Mouse (Mus musculus): Measurements from ENCODE around the gene Col27a1. TPM values are rescaled to one million over a fixed set of nuclear protein-coding genes. Genes with fewer than 3 reads are reported as not detected.

Col27a1 gene
- 0.66 TPM for polyA plus RNA-seq (2017; shearing (Covaris generic))

DNA sequence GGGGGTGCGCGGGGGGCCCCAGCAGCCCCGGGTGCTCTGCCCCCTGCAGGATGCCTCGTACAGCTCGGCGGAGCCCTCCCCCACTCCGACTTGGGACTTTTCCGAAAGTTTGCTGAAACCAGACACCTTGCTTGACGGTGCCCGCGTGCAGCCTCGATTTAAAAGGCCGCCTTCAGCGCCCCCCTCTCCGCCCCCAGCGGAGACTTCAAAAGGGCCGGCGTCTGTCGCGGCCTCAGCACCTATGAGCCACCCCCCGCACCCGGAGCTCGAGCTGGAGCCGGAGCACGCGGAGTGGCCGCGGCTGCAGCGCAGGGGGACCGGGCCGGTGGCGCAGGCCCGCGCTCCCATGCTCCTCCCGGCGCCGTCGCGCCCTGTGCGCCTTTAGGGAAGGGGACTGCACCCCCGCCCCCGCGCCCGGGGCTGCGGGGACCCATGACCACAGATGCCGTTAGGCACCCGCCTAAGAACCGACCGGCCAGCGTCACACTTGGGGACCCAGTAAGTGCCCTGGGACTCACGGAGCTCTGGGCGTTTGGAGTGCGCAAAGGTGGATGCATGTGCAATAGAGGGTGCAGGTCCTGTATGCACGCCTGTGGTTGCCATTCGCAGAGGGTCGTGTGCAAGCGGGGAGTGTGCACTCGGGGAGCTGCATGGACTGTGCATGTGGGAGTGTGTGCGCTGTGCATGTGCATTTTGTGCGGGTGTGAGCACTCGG lies at the start of gene Col27a1:
Gene Col27a1, plus strand, starts transcription at position 98 of the 715 bp plus-strand sequence.

GRCm38 (mm10) chr4:63171969-63172685 lies 41.7 kb upstream of the Col27a1 start, which contains the start of gene Kif12:
Gene Kif12 (minus strand): TSS chr4:63172131.

GRCm38 (mm10) chr4:63344295-63344694 lies 130.5 kb downstream of the Col27a1 start, which contains the start of gene Orm1:
Gene Orm1 (plus strand): TSS chr4:63344560.

GRCm38 (mm10) chr4:63355877-63356665 lies 142.3 kb downstream of the Col27a1 start, which contains the start of gene Orm3:
Gene Orm3 (plus strand): TSS chr4:63356162.

GRCm38 (mm10) chr4:63362150-63362549 lies 148.3 kb downstream of the Col27a1 start, which contains the start of gene Orm2:
Gene Orm2 (plus strand): TSS chr4:63362449.

Other genes with a start within 250 kb of the Col27a1 start
- gene Zfp618, start 248.4 kb upstream of the Col27a1 start, polyA plus RNA-seq (2017; shearing (Covaris generic)): 0.19 TPM
- not detected for gene Ambp, start 59.2 kb upstream of the Col27a1 start, polyA plus RNA-seq (2017; shearing (Covaris generic))
- not detected for gene Kif12, start 41.9 kb upstream of the Col27a1 start, polyA plus RNA-seq (2017; shearing (Covaris generic))
- gene Orm1, start 130.6 kb downstream of the Col27a1 start, polyA plus RNA-seq (2017; shearing (Covaris generic)): not detected
- 0.41 TPM for gene Orm3, start 142.2 kb downstream of the Col27a1 start, polyA plus RNA-seq (2017; shearing (Covaris generic))
- 0.81 TPM for gene Orm2, start 148.4 kb downstream of the Col27a1 start, polyA plus RNA-seq (2017; shearing (Covaris generic))
- gene Akna, start 189.3 kb downstream of the Col27a1 start, polyA plus RNA-seq (2017; shearing (Covaris generic)): 423 TPM

Data from CD4-positive, CD25-positive, alpha-beta regulatory T cell, adult 9 weeks (primary cell).